Mouse (Mus musculus) liver, embryonic 16.5 days (tissue): ENCODE measurements around the gene Gas7. TPM values are rescaled to one million over a fixed set of nuclear protein-coding genes. Genes with fewer than 3 reads are reported as not detected.
A peak's percentile ranks its signal among the peaks of the same experiment; 100 is the strongest.

Experiments used
- ATAC-seq: fragments of 200-750 bp; cut with Nextera tagmentation; 2 replicates; pipeline ENCODE4 v1.8.0; 2017; ENCODE audit warnings: low read depth, mild to moderate bottlenecking, moderate number of reproducible peaks, moderate library complexity
- H3K27ac ChIP-seq: fragments of 300-500 bp; sonication (generic); 2 replicates; pipeline ENCODE4 v1.5.1; 2014; ENCODE audit warnings: mild to moderate bottlenecking, low read length
- H3K27me3 ChIP-seq: fragments of 300-500 bp; sonication (generic); 2 replicates; pipeline ENCODE4 v1.6.1; 2014; ENCODE audit warnings: low read depth, low read length, mixed read lengths; ENCODE audit not compliant: control insufficient read depth, insufficient read depth
- H3K36me3 ChIP-seq: fragments of 300-500 bp; sonication (generic); 2 replicates; pipeline ENCODE4 v1.6.1; 2014; ENCODE audit warnings: mild to moderate bottlenecking; ENCODE audit not compliant: control insufficient read depth, insufficient read depth
- H3K4me1 ChIP-seq: fragments of 300-500 bp; sonication (generic); 2 replicates; pipeline ENCODE4 v1.6.1; 2014; ENCODE audit warnings: low read depth, low read length, mixed read lengths; ENCODE audit not compliant: control insufficient read depth
- H3K4me2 ChIP-seq: fragments of 300-500 bp; sonication (generic); 2 replicates; pipeline ENCODE4 v1.6.1; 2014; ENCODE audit warnings: low read depth, low read length, mixed read lengths
- H3K4me3 ChIP-seq: fragments of 300-500 bp; sonication (generic); 2 replicates; pipeline ENCODE4 v1.5.1; 2014; ENCODE audit warnings: low read depth, mild to moderate bottlenecking, low read length
- H3K9ac ChIP-seq: fragments of 300-500 bp; sonication (generic); 2 replicates; pipeline ENCODE4 v1.6.1; 2014; ENCODE audit warnings: low read depth, low read length
- H3K9me3 ChIP-seq: fragments of 300-500 bp; sonication (generic); replicated peaks from 2 replicates; pipeline ENCODE4 v1.6.1; 2016; ENCODE audit warnings: low read length; ENCODE audit not compliant: control insufficient read depth
- WGBS: fragments of 180-500 bp; shearing (Covaris S2); extraction: QIAGEN DNeasy Blood & Tissue Kit; methylation state at CpG from one replicate; pipeline ENCODE4 v1.1.7; 2014; ENCODE audit not compliant: insufficient replicate concordance; 5-methylcytosine and 5-hydroxymethylcytosine counted together
- polyA plus RNA-seq: library from polyadenylated mRNA; unstranded; fragments of >200 nt; fragmentation: Nextera tagmentation; extraction: Ambion mirVana; gene quantifications from 2 replicates; pipeline ENCODE4 v1.2.1, GENCODE M21; 2015

Gene Gas7
- polyA plus RNA-seq, 1 experiment from 2014 or later = 2.5 TPM

- H3K27me3 ChIP-seq = no peaks in the 10 kb centered on the region
- H3K27ac ChIP-seq = no peak overlapping the region
- no peak overlapping the region for H3K4me2 ChIP-seq
- H3K9ac ChIP-seq = no peak overlapping the region
- no peaks in the 10 kb centered on the region for H3K36me3 ChIP-seq
- H3K4me3 ChIP-seq = no peak overlapping the region
- ATAC-seq = no peak
- no peaks in the 10 kb centered on the region for H3K9me3 ChIP-seq
- 64% methylated on average over 6 of the region's 6 CpGs for WGBS
- no peaks in the 10 kb centered on the region for H3K4me1 ChIP-seq
These were observed 129.8 kb downstream of the Gas7 start for GRCm38 (mm10) chr11:67585016-67585415.

GRCm38 (mm10) chr11:67585629-67586028, 130.4 kb downstream of the Gas7 start:
- ATAC-seq = no peak
- WGBS = 32% methylated on average over 2 of the region's 2 CpGs
- Histone ChIP-seq H3K36me3 (no peaks in the 10 kb centered on the region), H3K27ac (no peak overlapping the region), H3K4me3 (no peak overlapping the region), H3K9ac (no peak overlapping the region), H3K4me2 (no peak overlapping the region), H3K4me1 (no peaks in the 10 kb centered on the region), H3K27me3 (no peaks in the 10 kb centered on the region), H3K9me3 (no peaks in the 10 kb centered on the region)

- H3K27me3 ChIP-seq = no peaks in the 10 kb centered on the region
- no peak overlapping the region for H3K9ac ChIP-seq
- no peak for ATAC-seq
- 45% methylated on average over 3 of the region's 3 CpGs for WGBS
- no peaks in the 10 kb centered on the region for H3K4me1 ChIP-seq
- H3K9me3 ChIP-seq = no peaks in the 10 kb centered on the region
- H3K4me2 ChIP-seq = no peak overlapping the region
- H3K27ac ChIP-seq = no peak overlapping the region
- peak overlapping the region; percentile 26; the same call in 1 of the 2 replicates for H3K4me3 ChIP-seq
- H3K36me3 ChIP-seq = no peaks in the 10 kb centered on the region
These were observed 131.2 kb downstream of the Gas7 start for GRCm38 (mm10) chr11:67586231-67586994.

GRCm38 (mm10) chr11:67588196-67588827, 133.1 kb downstream of the Gas7 start:
- Histone ChIP-seq H3K4me3 (peak overlapping the region; percentile 6; the same call in 1 of the 2 replicates), H3K9me3 (no peaks in the 10 kb centered on the region), H3K9ac (no peak overlapping the region), H3K4me1 (no peaks in the 10 kb centered on the region), H3K36me3 (no peaks in the 10 kb centered on the region), H3K27me3 (no peaks in the 10 kb centered on the region), H3K27ac (peak overlapping the region; percentile 54; the same call in 1 of the 2 replicates), H3K4me2 (peak overlapping the region; percentile 21)
- ATAC-seq = 0 out of 2 replicates have a peak, but pooled peaks have one; percentile 11
- WGBS = 38% methylated on average over 8 of the region's 8 CpGs

- peak overlapping the region; percentile 54; the same call in 1 of the 2 replicates for H3K27ac ChIP-seq
- H3K9ac ChIP-seq = no peak overlapping the region
- WGBS = 11% methylated on average over 9 of the region's 9 CpGs
- H3K9me3 ChIP-seq = no peaks in the 10 kb centered on the region
- peak overlapping the region; percentile 21 for H3K4me2 ChIP-seq
- no peaks in the 10 kb centered on the region for H3K36me3 ChIP-seq
- H3K4me3 ChIP-seq = peak overlapping the region; percentile 12
- no peaks in the 10 kb centered on the region for H3K4me1 ChIP-seq
- H3K27me3 ChIP-seq = no peaks in the 10 kb centered on the region
- peak; percentile 21; the same call in 1 of the 2 replicates for ATAC-seq
These were observed 133.6 kb downstream of the Gas7 start for GRCm38 (mm10) chr11:67588828-67589314.

GRCm38 (mm10) chr11:67596233-67596632, 141.0 kb downstream of the Gas7 start:
- no peaks in the 10 kb centered on the region for H3K27me3 ChIP-seq
- H3K9ac ChIP-seq = no peak overlapping the region
- no peaks in the 10 kb centered on the region for H3K9me3 ChIP-seq
- no peaks in the 10 kb centered on the region for H3K4me1 ChIP-seq
- no peak overlapping the region for H3K27ac ChIP-seq
- 61% methylated on average over 6 of the region's 6 CpGs for WGBS
- ATAC-seq = no peak
- no peaks in the 10 kb centered on the region for H3K36me3 ChIP-seq
- no peak overlapping the region for H3K4me3 ChIP-seq
- no peak overlapping the region for H3K4me2 ChIP-seq

- ATAC-seq = no peak
- Histone ChIP-seq H3K9me3 (no peaks in the 10 kb centered on the region), H3K4me1 (no peaks in the 10 kb centered on the region), H3K4me2 (no peak overlapping the region), H3K36me3 (no peaks in the 10 kb centered on the region), H3K9ac (no peak overlapping the region), H3K4me3 (no peak overlapping the region), H3K27ac (no peak overlapping the region), H3K27me3 (no peaks in the 10 kb centered on the region)
- 71% methylated on average over 6 of the region's 6 CpGs for WGBS
These were observed 141.6 kb downstream of the Gas7 start for GRCm38 (mm10) chr11:67596856-67597255.

- H3K4me3 ChIP-seq = no peak overlapping the region
- H3K4me1 ChIP-seq = no peaks in the 10 kb centered on the region
- H3K27ac ChIP-seq = no peak overlapping the region
- no peak for ATAC-seq
- no peaks in the 10 kb centered on the region for H3K36me3 ChIP-seq
- 69% methylated on average over 7 of the region's 7 CpGs for WGBS
- no peak overlapping the region for H3K4me2 ChIP-seq
- no peaks in the 10 kb centered on the region for H3K9me3 ChIP-seq
- no peak overlapping the region for H3K9ac ChIP-seq
- no peaks in the 10 kb centered on the region for H3K27me3 ChIP-seq
These were observed 142.2 kb downstream of the Gas7 start for GRCm38 (mm10) chr11:67597388-67597787.

- Histone ChIP-seq H3K27me3 (no peaks in the 10 kb centered on the region), H3K9me3 (no peaks in the 10 kb centered on the region), H3K36me3 (no peaks in the 10 kb centered on the region), H3K4me3 (no peak overlapping the region), H3K9ac (no peak overlapping the region), H3K4me1 (no peaks in the 10 kb centered on the region), H3K4me2 (no peak overlapping the region), H3K27ac (no peak overlapping the region)
- 55% methylated on average over 1 of the region's 1 CpGs for WGBS
- ATAC-seq = no peak
These were observed 143.9 kb downstream of the Gas7 start for GRCm38 (mm10) chr11:67599141-67599540.
